Mouse (Mus musculus) brain, embryonic 18.5 days (tissue): ENCODE measurements at regions not wholly inside any gene's neighbourhood (a gene's known extent, or its start where the extent isn't known, plus 50 kb on each side); places are given as distances from the start of the nearest gene placed in this dataset.

Source experiments
- DNase-seq: peaks from one replicate; pipeline ENCODE4 v3.0.0-alpha.2; 2012; ENCODE audit warnings: low read depth, low spot score

- DNase-seq = no peak
Measured at GRCm38 (mm10) chr8:115428022-115428421, 279.6 kb downstream of the Maf start.

- no peak for DNase-seq
Measured at GRCm38 (mm10) chr8:115427490-115427889, 280.1 kb downstream of the Maf start.

DNA sequence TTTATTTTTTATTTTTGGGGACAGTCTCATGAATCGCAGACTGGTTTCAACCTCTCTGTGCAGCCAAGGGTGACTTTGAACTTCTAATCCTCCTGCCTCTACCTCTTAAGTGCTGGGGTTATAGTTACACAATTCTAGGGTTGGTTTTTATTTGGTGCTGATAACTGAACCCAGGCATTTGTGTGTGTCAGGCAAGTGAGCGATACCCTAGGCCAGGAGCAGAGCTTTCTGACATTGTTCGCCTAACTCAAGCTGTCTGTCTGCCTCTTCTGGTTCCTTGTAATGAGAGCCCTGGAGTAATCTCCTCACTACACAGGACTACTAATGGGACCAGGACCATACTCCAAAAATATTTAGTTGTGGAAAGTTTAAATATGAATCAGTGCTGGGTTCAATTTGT, 281.1 kb downstream of the Maf start:
- no peak for DNase-seq

DNA sequence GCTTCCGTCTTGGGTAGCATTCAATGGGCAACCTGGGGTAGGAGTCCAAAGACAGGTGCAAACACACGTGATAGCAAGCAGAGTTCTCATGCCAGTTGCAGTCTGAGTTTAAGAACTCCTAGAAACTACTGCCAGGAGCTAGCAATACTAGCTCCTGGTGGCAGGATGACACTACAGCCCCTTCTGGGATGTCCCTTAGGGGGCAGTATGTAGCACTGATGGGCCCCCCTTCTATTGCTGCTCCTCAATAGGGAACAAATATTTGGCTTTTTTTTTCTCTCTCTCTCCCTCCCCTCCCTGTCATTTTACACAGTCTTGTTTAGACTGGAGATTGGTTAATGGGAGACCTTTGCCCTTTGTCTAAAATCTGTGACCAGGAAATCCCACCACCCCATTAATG, 282.2 kb downstream of the Maf start:
- no peak for DNase-seq

GRCm38 (mm10) chr8:115423682-115424081, 283.9 kb downstream of the Maf start:
- no peak for DNase-seq

DNA sequence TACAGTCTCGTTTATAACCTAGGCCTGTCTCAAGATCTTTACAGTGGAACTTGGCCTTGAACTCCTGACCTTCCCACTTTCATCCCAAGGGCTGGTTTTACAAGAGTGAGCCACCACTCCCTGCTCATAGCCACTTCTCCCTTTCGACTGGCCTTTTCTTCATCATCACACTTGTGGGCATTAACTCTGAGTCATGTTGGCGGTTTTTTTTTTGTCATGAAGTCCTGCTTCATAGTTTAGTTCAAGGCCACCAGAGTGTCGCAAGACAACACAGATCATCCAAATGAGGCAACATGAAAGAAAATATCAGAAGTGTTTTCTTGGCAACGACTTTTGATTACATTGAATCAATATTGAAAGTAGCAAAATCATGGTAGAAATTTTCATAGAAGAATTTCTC, 284.5 kb downstream of the Maf start:
- DNase-seq = no peak

- DNase-seq = no peak
Measured at GRCm38 (mm10) chr8:115420536-115420935, 287.1 kb downstream of the Maf start.

- DNase-seq = no peak
Measured at GRCm38 (mm10) chr8:115420131-115420530, 287.5 kb downstream of the Maf start.

GRCm38 (mm10) chr8:115418056-115418455, 289.5 kb downstream of the Maf start:
- DNase-seq = no peak

GRCm38 (mm10) chr8:115414061-115414473, 293.5 kb downstream of the Maf start:
- no peak for DNase-seq

GRCm38 (mm10) chr8:115411756-115412155, 295.8 kb downstream of the Maf start:
- no peak for DNase-seq

- DNase-seq = no peak
Measured at GRCm38 (mm10) chr8:115411061-115411460, 296.5 kb downstream of the Maf start.

DNA sequence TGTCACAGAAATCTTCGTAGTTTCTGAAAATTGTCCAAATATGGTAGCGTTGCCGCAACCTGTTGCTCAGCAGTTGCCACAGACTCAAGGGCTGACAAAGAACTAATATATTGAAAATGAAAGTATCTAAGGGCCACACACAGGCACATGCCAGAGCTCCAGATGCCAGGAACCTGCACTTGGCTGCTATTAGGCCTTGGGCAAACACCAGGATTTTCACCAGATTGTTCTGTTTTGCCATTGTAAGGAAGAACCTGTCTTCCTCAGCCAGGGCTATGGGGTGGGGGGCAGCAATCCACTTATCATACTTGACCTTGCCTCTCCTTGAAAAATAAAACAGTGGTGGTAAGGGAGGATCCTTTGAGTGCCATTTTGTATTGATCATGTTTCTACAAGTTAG, 297.4 kb downstream of the Maf start:
- no peak for DNase-seq

- no peak for DNase-seq
Measured at GRCm38 (mm10) chr8:115407535-115407934, 300.1 kb downstream of the Maf start.

GRCm38 (mm10) chr8:115403601-115404000, 304.0 kb downstream of the Maf start:
- DNase-seq = no peak

DNA sequence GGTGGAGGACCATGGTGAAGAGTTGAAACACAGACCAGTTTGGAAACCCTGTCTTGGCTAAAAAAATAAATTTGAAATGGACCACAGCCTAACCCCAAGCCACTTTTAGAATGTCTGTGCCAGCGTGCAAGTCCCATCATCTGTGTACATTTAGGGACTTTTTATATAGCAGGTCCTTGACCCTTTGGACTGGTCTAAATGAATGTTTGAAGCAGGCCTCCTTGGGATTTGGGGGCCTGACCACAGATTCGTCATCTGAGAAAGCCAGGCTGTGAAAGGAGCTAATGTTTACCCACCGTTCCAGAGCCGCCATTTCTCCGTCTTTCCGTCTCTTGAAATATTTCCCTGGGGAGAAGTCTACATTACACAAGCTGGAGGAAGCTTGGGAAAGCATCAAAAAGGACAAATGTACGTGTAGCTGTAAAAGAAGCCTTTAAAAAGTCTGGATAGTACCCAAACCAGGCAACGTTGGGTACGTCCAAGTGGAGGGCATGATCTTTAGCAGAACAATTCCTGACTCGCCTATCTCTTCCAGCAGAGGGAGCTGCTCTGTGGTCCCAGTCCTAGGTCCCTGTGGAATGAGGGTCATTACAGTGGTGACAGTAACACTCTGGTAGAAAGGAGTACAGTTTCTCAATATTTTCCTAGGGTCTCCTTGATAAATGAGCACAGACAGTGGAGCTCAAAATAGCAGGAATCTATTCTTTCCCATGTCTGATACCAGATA, 305.0 kb downstream of the Maf start:
- no peak for DNase-seq
